Mouse (Mus musculus) thymus, postnatal 36 days (tissue): Measurements from ENCODE around the gene Uaca.

ENCODE experiments used
- DNase-seq, 2 experiments: peaks; one replicate each; pipeline ENCODE4 v3.0.0; 2022; ENCODE audit warnings: mixed read lengths in 2 of 2

Uaca gene

GRCm38 (mm10) chr9:60794210-60794840 lies at the start of gene Uaca:
Uaca (plus strand) TSS chr9:60794542.
- peak; percentile 54 to 66 for DNase-seq

GRCm38 (mm10) chr9:60744971-60745370 lies 49.4 kb upstream of the Uaca start:
- no peak for DNase-seq

DNA sequence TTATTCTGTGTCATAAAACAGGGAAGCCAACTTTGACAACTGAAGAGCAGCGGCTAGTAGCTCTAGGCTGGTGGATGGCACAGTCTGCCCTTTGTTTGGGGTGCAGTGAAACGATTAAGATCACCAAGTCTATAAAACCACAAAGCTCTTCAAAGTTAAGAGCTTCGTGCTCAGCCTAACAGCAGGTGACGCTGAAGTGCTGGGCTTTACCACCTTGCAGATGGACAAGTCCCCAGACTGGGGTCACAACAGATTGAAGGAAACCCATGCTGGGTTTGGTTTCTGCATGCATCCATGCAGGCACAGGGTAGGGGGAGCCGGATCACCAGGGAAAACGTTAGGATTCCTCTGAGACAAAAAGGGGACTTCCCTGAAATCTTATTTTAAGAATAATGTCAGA lies 47.8 kb upstream of the Uaca start:
- DNase-seq, result no peak

- DNase-seq, result no peak
These were observed 46.7 kb upstream of the Uaca start for GRCm38 (mm10) chr9:60747672-60748071.

- DNase-seq, result no peak
These were observed 46.2 kb upstream of the Uaca start for GRCm38 (mm10) chr9:60748191-60748590.

DNA sequence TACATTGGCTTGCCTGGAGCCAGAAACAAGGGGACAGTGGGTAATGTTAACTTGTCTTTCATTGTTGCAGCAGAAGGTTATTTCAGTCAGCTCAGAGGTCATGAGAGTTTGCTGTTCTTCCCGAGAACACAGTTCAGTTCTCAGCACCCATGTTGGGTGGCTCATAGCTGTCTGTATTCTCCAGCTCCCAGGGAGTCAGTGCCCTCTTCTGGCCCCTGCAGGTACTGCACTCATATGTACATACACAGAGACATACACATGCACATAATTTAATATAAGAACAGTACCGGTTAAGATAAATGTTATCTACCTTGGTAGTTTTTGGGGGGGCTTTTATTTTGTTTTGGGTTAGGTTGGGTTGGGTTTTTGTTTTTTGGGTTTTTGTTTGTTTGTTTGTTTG lies 45.2 kb upstream of the Uaca start:
- DNase-seq, result no peak

- no peak for DNase-seq
These were observed 43.2 kb upstream of the Uaca start for GRCm38 (mm10) chr9:60751098-60751497.

GRCm38 (mm10) chr9:60751971-60752370 lies 42.4 kb upstream of the Uaca start:
- DNase-seq, result no peak

DNA sequence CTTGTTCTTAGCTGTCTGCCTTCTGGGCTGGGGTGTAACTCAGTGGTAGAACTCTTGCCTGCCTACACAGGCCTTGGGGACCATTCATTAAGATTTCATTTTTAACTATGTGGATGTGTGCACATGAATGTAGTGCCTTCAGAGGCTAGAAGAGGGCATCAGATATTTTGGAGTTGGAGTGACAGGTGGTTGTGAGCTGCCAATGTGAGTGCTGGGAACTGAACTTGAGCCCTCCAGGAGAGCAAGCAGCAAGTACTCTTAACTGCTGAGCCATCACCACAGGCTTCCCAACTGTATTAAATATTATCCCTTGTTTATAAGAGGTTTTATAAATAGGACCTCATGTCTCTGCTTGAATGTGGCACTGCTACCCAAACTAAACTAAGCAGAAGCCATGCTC lies 41.7 kb upstream of the Uaca start:
- no peak for DNase-seq

DNA sequence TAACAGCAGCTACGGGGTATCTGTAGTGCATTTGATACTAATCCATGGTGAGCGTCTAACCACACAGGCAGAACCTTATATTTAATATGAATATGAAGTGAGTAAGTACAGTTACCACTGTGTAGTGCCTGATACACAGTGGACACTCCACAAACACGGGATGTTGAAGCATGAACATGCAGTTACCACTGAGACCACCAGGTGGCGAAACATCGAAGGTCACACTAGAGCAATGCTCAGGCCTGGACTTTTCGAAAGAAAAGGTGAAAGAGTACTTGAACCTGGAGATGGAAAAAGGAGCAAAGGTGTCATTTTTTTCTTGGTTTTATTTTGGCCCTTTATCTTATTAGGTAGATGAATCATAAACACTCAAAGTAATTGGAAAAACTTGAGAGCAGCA lies 38.1 kb upstream of the Uaca start:
- DNase-seq, result peak; percentile 60 to 71

GRCm38 (mm10) chr9:60756866-60757740 lies 37.2 kb upstream of the Uaca start:
- DNase-seq, result no peak

DNA sequence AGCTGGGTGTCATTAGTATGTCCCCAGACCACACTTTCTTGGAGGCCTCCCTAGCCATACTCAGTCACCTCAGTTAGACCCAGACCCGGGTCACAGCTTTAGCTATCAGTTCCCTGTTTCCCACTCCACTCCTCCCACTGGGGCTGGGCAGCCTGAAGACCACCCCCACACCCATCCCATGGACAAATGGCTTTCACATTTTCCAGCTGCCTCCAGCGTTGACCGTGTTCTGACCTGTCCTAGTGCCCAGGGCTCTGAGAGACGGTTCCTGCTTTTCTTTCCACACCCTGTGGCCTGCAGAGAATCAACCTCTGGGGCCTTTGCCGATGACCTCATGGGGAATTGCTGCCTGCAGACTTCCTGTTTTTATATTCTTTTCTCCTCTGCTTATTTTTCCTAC lies 36.5 kb upstream of the Uaca start:
- no peak for DNase-seq

GRCm38 (mm10) chr9:60759436-60760007 lies 34.8 kb upstream of the Uaca start:
- no peak for DNase-seq

- DNase-seq, result no peak
These were observed 29.2 kb upstream of the Uaca start for GRCm38 (mm10) chr9:60765181-60765580.

GRCm38 (mm10) chr9:60768393-60768792 lies 25.9 kb upstream of the Uaca start:
- no peak for DNase-seq

DNA sequence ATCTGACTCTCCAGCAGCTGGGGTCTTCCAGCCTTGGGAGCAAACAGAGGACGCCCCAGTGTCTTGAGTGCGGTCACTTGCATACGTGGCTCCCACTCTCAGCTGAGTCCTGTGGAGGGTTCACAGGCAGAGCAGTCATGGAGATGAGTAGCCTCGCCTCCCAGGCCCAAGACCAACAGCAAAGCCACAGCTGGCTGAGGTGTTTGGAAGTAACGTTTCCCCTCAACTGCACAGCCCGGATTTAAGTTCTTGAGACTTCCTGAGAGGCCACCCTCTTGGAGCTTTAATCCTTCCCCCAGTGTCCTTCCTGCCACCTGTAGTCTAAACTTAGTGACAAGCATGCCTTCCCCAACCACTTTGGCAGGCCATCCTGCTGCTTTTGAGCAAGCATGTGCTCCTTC lies 24.6 kb upstream of the Uaca start:
- DNase-seq, result peak; percentile 27 to 59

DNA sequence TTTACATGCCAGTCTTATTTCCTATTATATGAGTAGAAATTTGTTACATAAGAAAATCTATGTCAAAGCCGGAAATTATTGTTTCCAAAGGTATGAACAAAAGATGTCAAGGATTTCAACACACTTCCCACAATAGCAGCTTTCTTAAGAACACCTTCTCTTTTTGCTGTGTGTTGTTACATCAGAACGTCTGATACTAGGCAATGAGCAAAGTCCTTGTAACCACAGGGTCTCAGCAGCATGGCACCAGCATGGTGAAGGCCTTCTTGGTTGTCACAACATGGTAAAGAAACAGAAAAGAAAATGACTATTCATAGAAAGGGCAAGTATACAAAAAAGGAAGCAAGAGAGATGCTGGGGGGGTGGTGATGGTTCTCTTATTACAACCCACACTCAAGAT lies 20.6 kb upstream of the Uaca start:
- DNase-seq, result no peak

GRCm38 (mm10) chr9:60776899-60777298 lies 17.4 kb upstream of the Uaca start:
- no peak for DNase-seq

DNA sequence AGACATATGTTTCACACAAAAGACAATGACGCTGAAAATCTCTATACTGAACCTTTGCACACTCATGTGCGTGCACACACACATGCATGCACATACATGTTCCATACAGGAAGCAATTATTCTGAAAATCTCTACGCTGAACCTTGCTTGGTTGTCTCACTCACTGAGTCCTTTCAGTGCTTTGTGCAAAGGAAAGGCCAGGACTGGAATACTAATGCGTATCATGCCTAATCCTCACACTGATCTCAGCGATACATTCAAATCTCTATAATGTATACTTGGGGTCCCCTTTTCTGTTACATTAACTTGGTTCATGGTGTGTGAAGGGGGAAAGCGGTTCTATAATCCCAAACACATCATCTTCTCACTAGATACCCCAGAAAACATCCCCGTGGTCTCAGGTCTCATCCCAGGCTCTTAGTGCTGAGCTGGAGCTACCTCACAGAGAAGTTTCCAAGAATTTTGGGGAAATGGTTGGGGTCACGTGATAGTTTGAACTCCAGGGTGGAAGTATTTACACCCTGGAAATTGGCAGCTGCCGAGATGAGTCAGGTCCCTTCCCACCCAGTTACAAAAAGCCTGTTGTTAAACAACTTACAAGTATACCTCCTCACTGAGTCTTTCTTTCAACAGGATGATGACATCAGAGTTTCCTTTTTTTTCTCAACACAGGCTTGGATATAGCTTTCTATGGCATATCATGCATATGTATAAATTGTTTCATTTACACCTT lies 12.1 kb upstream of the Uaca start:
- no peak for DNase-seq

DNA sequence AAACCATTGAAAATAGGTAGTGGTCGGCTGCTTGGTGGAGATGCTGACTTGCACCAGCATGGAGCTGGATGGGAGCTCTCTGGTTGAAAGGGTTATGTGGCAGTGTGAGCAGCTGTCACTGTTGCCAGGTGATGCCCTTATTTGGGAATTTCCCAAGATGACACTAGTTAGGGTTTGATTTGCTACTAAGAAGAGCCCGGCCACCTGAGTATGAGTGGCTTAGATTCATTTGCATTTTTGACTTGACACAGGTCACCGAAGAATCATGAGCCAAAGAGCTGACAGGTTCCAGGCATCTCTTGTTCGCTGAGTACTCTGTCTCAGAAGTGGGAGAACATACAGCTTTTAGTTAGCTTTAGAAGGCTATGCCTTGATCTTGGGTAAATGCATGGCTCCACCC lies 9.3 kb upstream of the Uaca start:
- DNase-seq, result no peak

- no peak for DNase-seq
These were observed 6.7 kb upstream of the Uaca start for GRCm38 (mm10) chr9:60787517-60788110.

DNA sequence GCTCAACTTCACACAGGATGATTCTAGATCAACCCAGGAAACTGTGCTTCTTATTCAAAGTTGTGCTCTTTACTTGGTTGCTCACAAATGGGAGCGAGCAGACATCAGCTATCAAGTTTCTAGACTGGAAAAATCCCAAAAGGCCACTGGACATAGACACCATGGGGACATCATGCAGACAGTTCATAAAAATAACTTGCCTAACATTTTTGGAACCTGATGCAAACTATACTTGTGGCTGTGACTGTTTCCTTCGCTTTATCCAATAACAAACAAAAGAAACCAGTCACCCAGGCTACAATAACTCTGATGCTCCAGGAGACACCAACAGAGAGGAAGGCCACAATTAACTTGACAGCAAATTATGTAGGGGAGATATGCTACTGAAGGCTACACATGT lies 4.1 kb upstream of the Uaca start:
- no peak for DNase-seq

DNA sequence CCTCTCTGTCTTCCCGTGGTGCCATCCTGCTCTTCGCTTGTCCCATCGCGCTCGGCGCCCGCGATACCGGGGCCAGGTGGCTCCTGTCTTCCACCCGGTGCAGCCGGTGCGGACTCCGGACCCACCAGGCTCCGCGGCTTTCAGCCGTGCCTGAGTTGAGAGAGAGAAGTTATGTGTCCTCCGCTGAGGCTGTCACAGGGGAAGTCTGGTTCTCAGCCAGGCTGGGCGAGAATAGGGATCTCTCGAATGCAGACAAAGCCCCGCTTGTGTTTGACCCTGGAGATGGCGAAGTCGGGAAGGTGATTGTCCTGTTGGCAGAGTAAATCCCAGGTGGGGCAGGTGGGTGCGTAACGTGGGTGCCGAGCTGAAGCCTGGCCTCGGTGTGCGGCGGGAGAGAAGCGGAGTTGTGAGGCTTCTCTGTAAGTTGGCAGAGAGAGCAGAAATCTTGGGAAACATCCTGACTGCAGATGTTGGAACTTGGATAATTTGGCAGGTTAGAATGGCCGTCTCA lies 554 bp downstream of the Uaca start:
- peak; percentile 28 to 42 for DNase-seq
